Mouse (Mus musculus): Measurements from ENCODE around the gene Car5a. TPM values are rescaled to one million over a fixed set of nuclear protein-coding genes. Genes with fewer than 3 reads are reported as not detected.

Car5a gene
- polyA plus RNA-seq, 1 experiment from 2014 or later: not detected

- no peak overlapping the region for H3K4me3 ChIP-seq (ENCODE audit: low read depth, low read length)
- no peaks in the 10 kb centered on the region for H3K27me3 ChIP-seq (replicated peaks; ENCODE audit: control insufficient read depth, insufficient read depth, low read length)
- no peak overlapping the region for H3K4me2 ChIP-seq (ENCODE audit: low read length)
- H3K9ac ChIP-seq (ENCODE audit: low read length): no peak overlapping the region
- H3K36me3 ChIP-seq (ENCODE audit: control insufficient read depth, insufficient read depth, low read length): peaks cover 26% of the 10 kb centered on the region
- DNase-seq (ENCODE audit: low spot score) (no peak), ATAC-seq (replicated peaks; ENCODE audit: low FRiP score, low TSS enrichment, low read depth) (no peak)
- H3K4me1 ChIP-seq (replicated peaks; ENCODE audit: control insufficient read depth, insufficient read depth, low read length): no peaks in the 10 kb centered on the region
- H3K9me3 ChIP-seq (ENCODE audit: control insufficient read depth, low read length): no peaks in the 10 kb centered on the region
- 84% methylated on average over 15 of the region's 15 CpGs for WGBS
- H3K27ac ChIP-seq (ENCODE audit: low read depth): no peak overlapping the region
These were observed 54.6 kb downstream of the Car5a start for GRCm38 (mm10) chr8:121889810-121890785.

GRCm38 (mm10) chr8:121889317-121889716, 55.4 kb downstream of the Car5a start:
- no peak overlapping the region for H3K9ac ChIP-seq (ENCODE audit: low read length)
- H3K4me2 ChIP-seq (ENCODE audit: low read length): no peak overlapping the region
- no peaks in the 10 kb centered on the region for H3K27me3 ChIP-seq (replicated peaks; ENCODE audit: control insufficient read depth, insufficient read depth, low read length)
- H3K36me3 ChIP-seq (ENCODE audit: control insufficient read depth, insufficient read depth, low read length): peaks cover 26% of the 10 kb centered on the region
- ATAC-seq (replicated peaks; ENCODE audit: low FRiP score, low TSS enrichment, low read depth) (no peak), DNase-seq (ENCODE audit: low spot score) (no peak)
- 94% methylated on average over 1 of the region's 1 CpGs for WGBS
- no peak overlapping the region for H3K4me3 ChIP-seq (ENCODE audit: low read depth, low read length)
- no peaks in the 10 kb centered on the region for H3K4me1 ChIP-seq (replicated peaks; ENCODE audit: control insufficient read depth, insufficient read depth, low read length)
- H3K9me3 ChIP-seq (ENCODE audit: control insufficient read depth, low read length): no peaks in the 10 kb centered on the region
- H3K27ac ChIP-seq (ENCODE audit: low read depth): no peak overlapping the region

GRCm38 (mm10) chr8:121887547-121887946, 57.2 kb downstream of the Car5a start:
- Histone ChIP-seq H3K36me3 (ENCODE audit: control insufficient read depth, insufficient read depth, low read length) (peaks cover 43% of the 10 kb centered on the region), H3K9me3 (ENCODE audit: control insufficient read depth, low read length) (no peaks in the 10 kb centered on the region), H3K4me3 (ENCODE audit: low read depth, low read length) (no peak overlapping the region), H3K27ac (ENCODE audit: low read depth) (no peak overlapping the region), H3K4me1 (replicated peaks; ENCODE audit: control insufficient read depth, insufficient read depth, low read length) (no peaks in the 10 kb centered on the region), H3K4me2 (ENCODE audit: low read length) (no peak overlapping the region), H3K9ac (ENCODE audit: low read length) (no peak overlapping the region), H3K27me3 (replicated peaks; ENCODE audit: control insufficient read depth, insufficient read depth, low read length) (no peaks in the 10 kb centered on the region)
- 40% methylated on average over 1 of the region's 1 CpGs for WGBS
- no peak for ATAC-seq (replicated peaks; ENCODE audit: low FRiP score, low TSS enrichment, low read depth)
- DNase-seq (ENCODE audit: low spot score): no peak

- Histone ChIP-seq H3K27ac (ENCODE audit: low read depth) (no peak overlapping the region), H3K4me3 (ENCODE audit: low read depth, low read length) (no peak overlapping the region), H3K9ac (ENCODE audit: low read length) (no peak overlapping the region), H3K9me3 (ENCODE audit: control insufficient read depth, low read length) (no peaks in the 10 kb centered on the region), H3K27me3 (replicated peaks; ENCODE audit: control insufficient read depth, insufficient read depth, low read length) (no peaks in the 10 kb centered on the region), H3K4me1 (replicated peaks; ENCODE audit: control insufficient read depth, insufficient read depth, low read length) (no peaks in the 10 kb centered on the region), H3K4me2 (ENCODE audit: low read length) (no peak overlapping the region), H3K36me3 (ENCODE audit: control insufficient read depth, insufficient read depth, low read length) (peaks cover 55% of the 10 kb centered on the region)
- DNase-seq (ENCODE audit: low spot score) (no peak), ATAC-seq (replicated peaks; ENCODE audit: low FRiP score, low TSS enrichment, low read depth) (no peak)
- WGBS: 90% methylated on average over 6 of the region's 6 CpGs
These were observed 59.3 kb downstream of the Car5a start for GRCm38 (mm10) chr8:121885433-121885832.

- H3K27me3 ChIP-seq (replicated peaks; ENCODE audit: control insufficient read depth, insufficient read depth, low read length): no peaks in the 10 kb centered on the region
- no peak for ATAC-seq (replicated peaks; ENCODE audit: low FRiP score, low TSS enrichment, low read depth)
- H3K36me3 ChIP-seq (ENCODE audit: control insufficient read depth, insufficient read depth, low read length): peaks cover 55% of the 10 kb centered on the region
- WGBS: 94% methylated on average over 9 of the region's 9 CpGs
- H3K4me3 ChIP-seq (ENCODE audit: low read depth, low read length): no peak overlapping the region
- H3K4me2 ChIP-seq (ENCODE audit: low read length): no peak overlapping the region
- no peak overlapping the region for H3K9ac ChIP-seq (ENCODE audit: low read length)
- H3K27ac ChIP-seq (ENCODE audit: low read depth): no peak overlapping the region
- H3K4me1 ChIP-seq (replicated peaks; ENCODE audit: control insufficient read depth, insufficient read depth, low read length): no peaks in the 10 kb centered on the region
- no peak for DNase-seq (ENCODE audit: low spot score)
- H3K9me3 ChIP-seq (ENCODE audit: control insufficient read depth, low read length): no peaks in the 10 kb centered on the region
These were observed 59.7 kb downstream of the Car5a start for GRCm38 (mm10) chr8:121885001-121885400.

GRCm38 (mm10) chr8:121884181-121884580, 60.5 kb downstream of the Car5a start:
- Histone ChIP-seq H3K9ac (ENCODE audit: low read length) (no peak overlapping the region), H3K27ac (ENCODE audit: low read depth) (no peak overlapping the region), H3K4me2 (ENCODE audit: low read length) (no peak overlapping the region), H3K36me3 (ENCODE audit: control insufficient read depth, insufficient read depth, low read length) (peaks cover 55% of the 10 kb centered on the region), H3K9me3 (ENCODE audit: control insufficient read depth, low read length) (no peaks in the 10 kb centered on the region), H3K4me1 (replicated peaks; ENCODE audit: control insufficient read depth, insufficient read depth, low read length) (no peaks in the 10 kb centered on the region), H3K4me3 (ENCODE audit: low read depth, low read length) (no peak overlapping the region), H3K27me3 (replicated peaks; ENCODE audit: control insufficient read depth, insufficient read depth, low read length) (no peaks in the 10 kb centered on the region)
- no peak for ATAC-seq (replicated peaks; ENCODE audit: low FRiP score, low TSS enrichment, low read depth)
- 90% methylated on average over 3 of the region's 3 CpGs for WGBS
- no peak for DNase-seq (ENCODE audit: low spot score)

GRCm38 (mm10) chr8:121881921-121882320, 62.8 kb downstream of the Car5a start:
- Histone ChIP-seq H3K36me3 (ENCODE audit: control insufficient read depth, insufficient read depth, low read length) (peaks cover 48% of the 10 kb centered on the region), H3K27me3 (replicated peaks; ENCODE audit: control insufficient read depth, insufficient read depth, low read length) (no peaks in the 10 kb centered on the region), H3K4me1 (replicated peaks; ENCODE audit: control insufficient read depth, insufficient read depth, low read length) (no peaks in the 10 kb centered on the region), H3K4me3 (ENCODE audit: low read depth, low read length) (no peak overlapping the region), H3K4me2 (ENCODE audit: low read length) (no peak overlapping the region), H3K9me3 (ENCODE audit: control insufficient read depth, low read length) (no peaks in the 10 kb centered on the region), H3K27ac (ENCODE audit: low read depth) (no peak overlapping the region), H3K9ac (ENCODE audit: low read length) (no peak overlapping the region)
- DNase-seq (ENCODE audit: low spot score) (no peak), ATAC-seq (replicated peaks; ENCODE audit: low FRiP score, low TSS enrichment, low read depth) (no peak)
- WGBS: 89% methylated on average over 5 of the region's 5 CpGs

- no peak overlapping the region for H3K27ac ChIP-seq (ENCODE audit: low read depth)
- peaks cover 1% of the 10 kb centered on the region; the same call in 1 of the 2 replicates for H3K4me1 ChIP-seq (replicated peaks; ENCODE audit: control insufficient read depth, insufficient read depth, low read length)
- no peaks in the 10 kb centered on the region for H3K27me3 ChIP-seq (replicated peaks; ENCODE audit: control insufficient read depth, insufficient read depth, low read length)
- no peak overlapping the region for H3K4me3 ChIP-seq (ENCODE audit: low read depth, low read length)
- DNase-seq (ENCODE audit: low spot score): no peak
- H3K4me2 ChIP-seq (ENCODE audit: low read length): no peak overlapping the region
- no peak for ATAC-seq (replicated peaks; ENCODE audit: low FRiP score, low TSS enrichment, low read depth)
- no peak overlapping the region for H3K9ac ChIP-seq (ENCODE audit: low read length)
- WGBS: 45% methylated on average over 1 of the region's 1 CpGs
- H3K36me3 ChIP-seq (ENCODE audit: control insufficient read depth, insufficient read depth, low read length): peaks cover 37% of the 10 kb centered on the region
- H3K9me3 ChIP-seq (ENCODE audit: control insufficient read depth, low read length): no peaks in the 10 kb centered on the region
These were observed 63.9 kb downstream of the Car5a start for GRCm38 (mm10) chr8:121880818-121881217.

GRCm38 (mm10) chr8:121879712-121880111, 65.0 kb downstream of the Car5a start:
- 83% methylated on average over 3 of the region's 3 CpGs for WGBS
- no peak overlapping the region for H3K4me3 ChIP-seq (ENCODE audit: low read depth, low read length)
- no peaks in the 10 kb centered on the region for H3K27me3 ChIP-seq (replicated peaks; ENCODE audit: control insufficient read depth, insufficient read depth, low read length)
- H3K4me1 ChIP-seq (replicated peaks; ENCODE audit: control insufficient read depth, insufficient read depth, low read length): peaks cover 11% of the 10 kb centered on the region
- H3K27ac ChIP-seq (ENCODE audit: low read depth): no peak overlapping the region
- DNase-seq (ENCODE audit: low spot score) (no peak), ATAC-seq (replicated peaks; ENCODE audit: low FRiP score, low TSS enrichment, low read depth) (no peak)
- peaks cover 32% of the 10 kb centered on the region for H3K36me3 ChIP-seq (ENCODE audit: control insufficient read depth, insufficient read depth, low read length)
- no peak overlapping the region for H3K9ac ChIP-seq (ENCODE audit: low read length)
- no peak overlapping the region for H3K4me2 ChIP-seq (ENCODE audit: low read length)
- H3K9me3 ChIP-seq (ENCODE audit: control insufficient read depth, low read length): no peaks in the 10 kb centered on the region
